Mouse (Mus musculus) ES-Bruce4 (cell line): ENCODE results near the gene Trim38. TPM values are rescaled to one million over a fixed set of nuclear protein-coding genes. Genes with fewer than 3 reads are reported as not detected.
"Not testable (repeated sequence)": the region's sequence is repeated elsewhere in the genome, so short reads cannot be mapped to it uniquely, and the experiment has no call there.

ENCODE experiments used
- H3K27ac ChIP-seq: 2 replicates; pipeline ENCODE4 v1.5.1; 2012; ENCODE audit warnings: low read length, inconsistent platforms; ENCODE audit not compliant: insufficient read depth
- H3K27me3 ChIP-seq: 2 replicates; pipeline ENCODE4 v1.6.1; 2012; ENCODE audit warnings: mild to moderate bottlenecking, low read length, inconsistent platforms; ENCODE audit not compliant: control insufficient read depth, poor library complexity, insufficient read depth, severe bottlenecking
- H3K36me3 ChIP-seq: 2 replicates; pipeline ENCODE4 v1.6.1; 2012; ENCODE audit warnings: inconsistent platforms, mild to moderate bottlenecking, low read length, moderate library complexity; ENCODE audit not compliant: control insufficient read depth, poor library complexity, insufficient read depth, severe bottlenecking
- H3K4me1 ChIP-seq: one replicate; pipeline ENCODE4 v1.8.1; 2011; ENCODE audit warnings: low read length; ENCODE audit not compliant: control insufficient read depth, insufficient read depth
- H3K4me3 ChIP-seq: 2 replicates; pipeline ENCODE4 v1.5.1; 2011; ENCODE audit warnings: low read depth, mild to moderate bottlenecking, low read length
- H3K9ac ChIP-seq: 2 replicates; pipeline ENCODE4 v1.6.1; 2012; ENCODE audit warnings: low read depth, mild to moderate bottlenecking, inconsistent platforms; ENCODE audit not compliant: poor library complexity, severe bottlenecking
- H3K9me3 ChIP-seq: replicated peaks from 2 replicates; pipeline ENCODE4 v1.6.1; 2012; ENCODE audit warnings: mild to moderate bottlenecking, low read length, inconsistent platforms; ENCODE audit not compliant: control insufficient read depth, poor library complexity, insufficient read depth, severe bottlenecking
- CTCF ChIP-seq: IDR thresholded peaks from one replicate; pipeline ENCODE4 v1.8.1; 2011; ENCODE audit warnings: low read depth, low read length
- EP300 ChIP-seq: IDR thresholded peaks from 2 replicates; pipeline ENCODE4 v1.6.1; 2011; ENCODE audit warnings: low read depth, low read length; ENCODE audit not compliant: insufficient read depth
- POLR2A ChIP-seq: IDR thresholded peaks from one replicate; pipeline ENCODE4 v1.8.1; 2011; ENCODE audit warnings: low read length; ENCODE audit not compliant: insufficient read depth
- polyA plus RNA-seq: library from polyadenylated mRNA; stranded (reverse); fragments of >200 nt; gene quantifications from 2 replicates; pipeline ENCODE4 v1.2.4, GENCODE M21; 2011; ENCODE audit warnings: low read depth; ENCODE audit not compliant: missing spikeins, insufficient read depth, insufficient read length

The Trim38 gene
- not detected in 2 replicates for polyA plus RNA-seq

DNA sequence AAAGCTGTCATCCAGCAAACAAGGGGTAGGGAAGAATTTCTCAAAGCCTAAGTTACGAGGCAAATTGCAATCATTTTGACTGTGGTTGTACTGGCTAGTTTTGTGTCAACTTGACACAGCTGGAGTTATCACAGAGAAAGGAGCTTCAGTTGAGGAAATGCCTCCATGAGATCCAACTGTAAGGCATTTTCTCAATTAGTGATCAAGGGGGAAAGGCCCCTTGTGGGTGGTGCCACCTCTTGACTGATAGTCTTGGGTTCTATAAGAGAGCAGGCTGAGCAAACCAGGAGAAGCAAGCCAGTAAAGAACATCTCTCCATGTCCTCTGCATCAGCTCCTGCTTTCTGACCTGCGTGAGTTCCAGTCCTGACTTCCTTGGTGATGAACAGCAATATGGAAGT is at the start of gene Trim38:
Gene Trim38, plus strand, starts transcription at position 301 of the 400 bp plus-strand sequence.
- H3K9me3 ChIP-seq, H3K9ac ChIP-seq, H3K27me3 ChIP-seq, H3K4me3 ChIP-seq, H3K4me1 ChIP-seq, H3K36me3 ChIP-seq, H3K27ac ChIP-seq: not testable (repeated sequence)

DNA sequence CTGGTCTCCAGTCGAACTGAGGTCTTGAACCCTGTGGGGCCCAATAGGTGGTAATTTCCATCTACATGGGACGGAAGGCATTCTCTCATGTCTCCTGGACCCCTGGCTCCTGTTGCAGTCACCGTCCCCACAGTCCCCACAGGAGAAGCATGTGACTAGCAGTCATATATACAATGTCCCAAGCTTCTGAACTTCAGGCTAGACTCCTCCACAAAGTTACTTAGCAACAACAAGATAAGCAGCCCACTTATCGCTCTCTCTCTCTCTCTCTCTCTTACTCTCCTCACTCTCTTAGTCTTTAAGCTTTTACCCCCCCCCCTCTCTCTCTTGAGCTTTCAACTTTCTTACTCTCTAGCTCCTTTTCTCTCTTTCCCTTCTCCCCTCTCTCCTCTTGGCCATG is 45.5 kb upstream of the Trim38 start:
- Histone ChIP-seq H3K4me1 (no peaks in the 10 kb centered on the region), H3K27ac (no peak overlapping the region), H3K27me3 (no peaks in the 10 kb centered on the region), H3K4me3 (no peak overlapping the region), H3K9me3 (no peaks in the 10 kb centered on the region), H3K9ac (no peak overlapping the region), H3K36me3 (no peaks in the 10 kb centered on the region)
- TF ChIP-seq POLR2A (no peak), EP300 (no peak), CTCF (no peak)

- Histone ChIP-seq H3K27me3 (no peaks in the 10 kb centered on the region), H3K27ac (no peak overlapping the region)
These were observed 44.5 kb upstream of the Trim38 start for GRCm38 (mm10) chr13:23725213-23725612.

DNA sequence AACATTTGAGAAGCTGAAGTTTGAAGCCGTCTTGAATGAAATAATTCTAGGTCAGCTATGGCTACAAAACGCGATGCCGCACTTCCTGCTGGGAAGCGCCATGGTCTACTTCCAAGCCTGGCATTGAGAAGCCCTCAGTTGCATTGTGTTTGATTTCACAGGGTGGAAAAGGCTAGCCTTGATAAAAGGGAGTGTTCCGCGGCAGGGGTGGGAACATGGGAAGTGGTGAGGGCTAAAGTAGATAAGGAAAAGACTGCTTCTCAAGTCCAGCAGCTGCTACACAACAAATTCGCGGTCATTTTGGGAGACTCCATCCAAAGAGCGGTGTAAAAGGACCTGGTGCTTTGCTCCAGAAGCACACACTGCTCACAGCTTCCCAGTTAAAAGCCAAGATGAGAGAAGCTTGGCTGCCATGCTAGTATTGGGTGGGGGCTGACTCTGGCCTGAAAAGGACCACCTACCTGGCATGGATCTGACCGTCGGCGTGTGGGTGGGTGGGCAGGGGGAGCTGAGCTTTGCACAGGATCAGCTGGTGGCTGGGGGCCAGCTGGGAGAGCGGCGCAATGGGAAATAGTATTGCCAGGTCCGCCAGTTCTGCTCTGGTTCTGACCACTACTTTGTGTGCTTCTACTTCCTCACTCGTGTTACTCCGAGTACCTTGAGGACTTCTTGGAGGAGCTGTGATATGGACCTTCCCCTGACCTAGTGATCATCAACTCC is 41.1 kb upstream of the Trim38 start:
- no peaks in the 10 kb centered on the region for H3K27me3 ChIP-seq
- TF ChIP-seq EP300 (no peak), CTCF (no peak)
- H3K4me1 ChIP-seq, result no peaks in the 10 kb centered on the region
- H3K4me3 ChIP-seq, result no peak overlapping the region
- H3K36me3 ChIP-seq, result no peaks in the 10 kb centered on the region
- no peak overlapping the region for H3K27ac ChIP-seq
- H3K9ac ChIP-seq, result no peak overlapping the region
- H3K9me3 ChIP-seq, result no peaks in the 10 kb centered on the region

More at GRCm38 (mm10) chr13:23725213-23725612, 44.5 kb upstream of the Trim38 start:
- H3K4me3 ChIP-seq, result no peak overlapping the region
- TF ChIP-seq EP300, result no peak
- no peak for TF ChIP-seq POLR2A
- no peak for TF ChIP-seq CTCF
- no peaks in the 10 kb centered on the region for H3K4me1 ChIP-seq
- H3K9ac ChIP-seq, result no peak overlapping the region
- H3K36me3 ChIP-seq, result no peaks in the 10 kb centered on the region
- H3K9me3 ChIP-seq, result no peaks in the 10 kb centered on the region

- no peak overlapping the region for H3K27ac ChIP-seq
- no peak overlapping the region for H3K9ac ChIP-seq
- no peaks in the 10 kb centered on the region for H3K36me3 ChIP-seq
- no peaks in the 10 kb centered on the region for H3K27me3 ChIP-seq
- no peak overlapping the region for H3K4me3 ChIP-seq
- TF ChIP-seq CTCF (no peak), POLR2A (no peak), EP300 (no peak)
- no peaks in the 10 kb centered on the region for H3K4me1 ChIP-seq
- no peaks in the 10 kb centered on the region for H3K9me3 ChIP-seq
These were observed 40.6 kb upstream of the Trim38 start for GRCm38 (mm10) chr13:23729192-23729525.

GRCm38 (mm10) chr13:23729706-23730105 is 40.0 kb upstream of the Trim38 start:
- H3K4me1 ChIP-seq, result no peaks in the 10 kb centered on the region
- H3K27ac ChIP-seq, result no peak overlapping the region
- no peaks in the 10 kb centered on the region for H3K27me3 ChIP-seq
- no peak overlapping the region for H3K4me3 ChIP-seq
- no peaks in the 10 kb centered on the region for H3K36me3 ChIP-seq
- no peaks in the 10 kb centered on the region for H3K9me3 ChIP-seq
- H3K9ac ChIP-seq, result no peak overlapping the region
- TF ChIP-seq EP300, result no peak
- no peak for TF ChIP-seq POLR2A
- TF ChIP-seq CTCF, result no peak
